ENCODE assay signal across 9 mouse cellular contexts in the genomic region with DNA sequence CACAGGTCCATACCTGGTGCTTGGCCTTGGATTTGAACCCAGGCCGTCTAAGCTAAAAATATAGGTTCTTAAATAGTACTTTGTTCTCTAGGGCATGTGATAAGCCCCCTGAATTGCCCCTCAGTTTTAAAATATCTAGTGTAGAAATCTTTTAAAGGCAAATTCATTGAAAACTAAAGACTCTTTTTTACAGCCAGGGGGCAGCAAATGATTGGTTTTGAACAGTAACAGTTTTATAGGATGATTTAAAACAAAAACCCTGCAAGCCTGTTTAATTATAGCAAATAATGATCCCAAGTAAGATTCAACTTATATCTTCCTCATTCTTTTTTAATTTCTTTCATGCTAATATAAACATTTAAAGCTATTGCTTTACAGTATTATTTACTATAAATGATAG. TPM values are rescaled to one million over a fixed set of nuclear protein-coding genes. Genes with fewer than 3 reads are reported as not detected.
DNase-seq lines count a peak whose midpoint lies in the region; ATAC-seq and TF ChIP-seq lines count a peak whose summit lies in the region.
"Had no signal": no experiment of that assay in that cellular context is flagged by ENCODE, and none has a peak within 500 bp of the region (broad histone marks: within the 10 kb centered on the region; RNA-seq: fewer than 3 reads in every experiment).

No protein-coding gene starts in this region.

- no peak for ATAC-seq in hindbrain, embryonic 11.5 days (ENCODE audit: low FRiP score)
- ATAC-seq in hindbrain, embryonic 12.5 days (ENCODE audit: low FRiP score), result no peak
- no peak for ATAC-seq in lung, postnatal 0 days
- ATAC-seq in embryonic facial prominence, embryonic 14.5 days (ENCODE audit: low read depth), result no peak
- no peak for ATAC-seq in erythroid progenitor cell, adult 5-6 weeks (replicated peaks; ENCODE audit: low FRiP score, poor library complexity, severe bottlenecking)

- no peaks in the 10 kb centered on the region for H3K36me3 ChIP-seq in hindbrain, embryonic 11.5 days (ENCODE audit: control insufficient read depth, insufficient read depth, low read length)
- no peaks in the 10 kb centered on the region for H3K36me3 ChIP-seq in hindbrain, embryonic 12.5 days
- H3K36me3 ChIP-seq in lung, postnatal 0 days (ENCODE audit: insufficient read depth, low read length), result no peaks in the 10 kb centered on the region
- H3K36me3 ChIP-seq in embryonic facial prominence, embryonic 14.5 days (ENCODE audit: control insufficient read depth, insufficient read depth, low read length), result no peaks in the 10 kb centered on the region
- H3K36me3 ChIP-seq: liver, embryonic 13.5 days had no signal

- no peak overlapping the region for H3K4me3 ChIP-seq in cerebellum, adult 2 months (replicated peaks; ENCODE audit: insufficient read depth, low read depth, low read length)
- no peak overlapping the region for H3K4me3 ChIP-seq in hindbrain, embryonic 11.5 days (ENCODE audit: low read depth, low read length)
- H3K4me3 ChIP-seq in hindbrain, embryonic 12.5 days, result no peak overlapping the region
- no peak overlapping the region for H3K4me3 ChIP-seq in lung, postnatal 0 days (ENCODE audit: low read depth, low read length)
- no peak overlapping the region for H3K4me3 ChIP-seq in embryonic facial prominence, embryonic 14.5 days (ENCODE audit: low read depth, low read length)
- H3K4me3 ChIP-seq: liver, embryonic 13.5 days had no signal

- H3K9me3 ChIP-seq in hindbrain, embryonic 11.5 days (ENCODE audit: control insufficient read depth, low read length), result no peaks in the 10 kb centered on the region
- no peaks in the 10 kb centered on the region for H3K9me3 ChIP-seq in hindbrain, embryonic 12.5 days (replicated peaks)
- H3K9me3 ChIP-seq in lung, postnatal 0 days (ENCODE audit: low read length), result no peaks in the 10 kb centered on the region
- no peaks in the 10 kb centered on the region for H3K9me3 ChIP-seq in embryonic facial prominence, embryonic 14.5 days (ENCODE audit: control insufficient read depth, low read length)
- H3K9me3 ChIP-seq: liver, embryonic 13.5 days had no signal

- TF ChIP-seq CTCF in cerebellum, adult 2 months (IDR thresholded peaks at IDR 0.05; ENCODE audit: borderline replicate concordance, insufficient read depth, low read depth, low read length), result no peak
- no peak for TF ChIP-seq CTCF in lung, postnatal 0 days (IDR thresholded peaks at IDR 0.05)

- no peak for TF ChIP-seq POLR2A in cerebellum, adult 2 months (IDR thresholded peaks at IDR 0.05; ENCODE audit: borderline replicate concordance, insufficient read depth, low read length)

- no peak overlapping the region for H3K4me2 ChIP-seq in hindbrain, embryonic 11.5 days (replicated peaks; ENCODE audit: low read depth, low read length)
- H3K4me2 ChIP-seq in hindbrain, embryonic 12.5 days (replicated peaks), result no peak overlapping the region
- no peak overlapping the region for H3K4me2 ChIP-seq in lung, postnatal 0 days (replicated peaks; ENCODE audit: low read depth, low read length)
- no peak overlapping the region for H3K4me2 ChIP-seq in embryonic facial prominence, embryonic 14.5 days (ENCODE audit: low read depth, low read length)
- H3K4me2 ChIP-seq: liver, embryonic 13.5 days had no signal

- no peaks in the 10 kb centered on the region for H3K4me1 ChIP-seq in cerebellum, adult 2 months (ENCODE audit: control insufficient read depth, insufficient read depth, low read length)
- H3K4me1 ChIP-seq in hindbrain, embryonic 11.5 days (replicated peaks; ENCODE audit: control insufficient read depth, insufficient read depth, low read length), result no peaks in the 10 kb centered on the region
- H3K4me1 ChIP-seq in hindbrain, embryonic 12.5 days, result no peaks in the 10 kb centered on the region
- no peaks in the 10 kb centered on the region for H3K4me1 ChIP-seq in lung, postnatal 0 days (ENCODE audit: insufficient read depth, low read depth, low read length)
- H3K4me1 ChIP-seq in embryonic facial prominence, embryonic 14.5 days (ENCODE audit: control insufficient read depth, insufficient read depth, low read length), result no peaks in the 10 kb centered on the region
- H3K4me1 ChIP-seq: liver, embryonic 13.5 days had no signal

- H3K9ac ChIP-seq in hindbrain, embryonic 11.5 days (ENCODE audit: low read depth, low read length), result no peak overlapping the region
- H3K9ac ChIP-seq in hindbrain, embryonic 12.5 days, result no peak overlapping the region
- H3K9ac ChIP-seq in lung, postnatal 0 days (replicated peaks; ENCODE audit: low read depth), result no peak overlapping the region
- H3K9ac ChIP-seq in embryonic facial prominence, embryonic 14.5 days (ENCODE audit: low read depth, low read length), result no peak overlapping the region
- H3K9ac ChIP-seq: liver, embryonic 13.5 days had no signal

- peak; percentile 12 to 22 for DNase-seq in cerebellum, adult 18-20 months
- no peak for DNase-seq in cerebellum, adult 2 months
- DNase-seq in hindbrain, embryonic 11.5 days (ENCODE audit: low spot score), result peak; percentile 31
- peak; percentile 36 for DNase-seq in lung, postnatal 10 days
- no peak for DNase-seq in lung, postnatal 0 days (ENCODE audit: low spot score)
- peak; percentile 46 for DNase-seq in embryonic facial prominence, embryonic 14.5 days (ENCODE audit: low spot score)
- DNase-seq: liver, embryonic 13.5 days had no signal

- no peak for TF ChIP-seq EP300 in lung, postnatal 0 days (IDR thresholded peaks at IDR 0.05)

- 82% methylated on average over 1 of the region's 1 CpGs for WGBS in cerebellum, adult 2 months
- 84% methylated on average over 1 of the region's 1 CpGs for WGBS in hindbrain, embryonic 11.5 days
- WGBS in hindbrain, embryonic 12.5 days, result 72% methylated on average over 1 of the region's 1 CpGs
- 75% methylated on average over 1 of the region's 1 CpGs for WGBS in lung, postnatal 0 days
- 58% methylated on average over 1 of the region's 1 CpGs for WGBS in embryonic facial prominence, embryonic 14.5 days

- H3K27ac ChIP-seq in cerebellum, adult 2 months (ENCODE audit: insufficient read depth, low read length), result no peak overlapping the region
- H3K27ac ChIP-seq in hindbrain, embryonic 11.5 days (ENCODE audit: low read depth, low read length), result no peak overlapping the region
- H3K27ac ChIP-seq in hindbrain, embryonic 12.5 days, result no peak overlapping the region
- H3K27ac ChIP-seq in lung, postnatal 0 days (ENCODE audit: low read length), result no peak overlapping the region
- no peak overlapping the region for H3K27ac ChIP-seq in embryonic facial prominence, embryonic 14.5 days (replicated peaks; ENCODE audit: low read depth, low read length)
- H3K27ac ChIP-seq: liver, embryonic 13.5 days had no signal

- no peaks in the 10 kb centered on the region for H3K27me3 ChIP-seq in cerebellum, adult 2 months (ENCODE audit: control insufficient read depth, insufficient read depth, low read length)
- H3K27me3 ChIP-seq in hindbrain, embryonic 11.5 days (ENCODE audit: control insufficient read depth, insufficient read depth, low read length), result no peaks in the 10 kb centered on the region
- no peaks in the 10 kb centered on the region for H3K27me3 ChIP-seq in hindbrain, embryonic 12.5 days
- no peaks in the 10 kb centered on the region for H3K27me3 ChIP-seq in lung, postnatal 0 days (replicated peaks; ENCODE audit: insufficient read depth, low read length)
- no peaks in the 10 kb centered on the region for H3K27me3 ChIP-seq in embryonic facial prominence, embryonic 14.5 days (replicated peaks; ENCODE audit: control insufficient read depth, insufficient read depth, low read length)
- H3K27me3 ChIP-seq: liver, embryonic 13.5 days had no signal

RNA-seq across cellular contexts. Expression of a gene that starts 58.9 kb away (rescaled TPM):
- polyA plus RNA-seq in cerebellum, adult 2 months (2012; rRNA removed), result 57.6 and 59.5 TPM in 2 replicates
- polyA plus RNA-seq in hindbrain, embryonic 11.5 days (2014; fragmentation: Nextera tagmentation; extraction: Ambion mirVana), result 94.5 and 111 TPM in 2 replicates
- polyA plus RNA-seq in hindbrain, embryonic 12.5 days (2016; fragmentation: Nextera tagmentation; extraction: Ambion mirVana), result 96.1 and 108 TPM in 2 replicates
- polyA plus RNA-seq in lung, postnatal 0 days (2015; fragmentation: Nextera tagmentation; extraction: Ambion mirVana), result 46.8 and 47.1 TPM in 2 replicates
- 88.2 and 94.6 TPM in 2 replicates for polyA plus RNA-seq in embryonic facial prominence, embryonic 14.5 days (2014; fragmentation: Nextera tagmentation; extraction: Ambion mirVana)
- total RNA-seq in erythroid progenitor cell, adult 5-6 weeks (2015; ENCODE audit: low replicate concordance), result 39.4 TPM in 1 of 2 replicates, not detected in the other
- 6.8 TPM in 1 of 2 replicates, not detected in the other for total RNA-seq in erythroid progenitor cell, adult 5-6 weeks (2017; ENCODE audit: low replicate concordance)

Comparison
In these comparisons a context has a peak if more than half of its experiments do, and no peak if none do; other contexts are left out.
1. DNase-seq: peak in cerebellum, adult 18-20 months (2 of 2), hindbrain, embryonic 11.5 days (single experiment), lung, postnatal 10 days (single experiment) and embryonic facial prominence, embryonic 14.5 days (single experiment); none in cerebellum, adult 2 months (0 of 2) and lung, postnatal 0 days (single experiment).